Mouse (Mus musculus): ENCODE measurements around the gene Tsen34. TPM values are rescaled to one million over a fixed set of nuclear protein-coding genes. Genes with fewer than 3 reads are reported as not detected.
"Not testable (repeated sequence)": the region's sequence is repeated elsewhere in the genome, so short reads cannot be mapped to it uniquely, and the experiment has no call there.

Gene Tsen34
- polyA plus RNA-seq, 1 experiment from 2014 or later, result 227 TPM

- H3K4me2 ChIP-seq, result peak overlapping the region; percentile 99
- peaks cover 27% of the 10 kb centered on the region for H3K36me3 ChIP-seq
- H3K4me1 ChIP-seq (replicated peaks), result peaks cover 30% of the 10 kb centered on the region
- no peaks in the 10 kb centered on the region for H3K27me3 ChIP-seq
- no peaks in the 10 kb centered on the region for H3K9me3 ChIP-seq
- WGBS, result 65% methylated on average over 4 of the region's 4 CpGs
- no peak for ATAC-seq (ENCODE audit: low read depth)
- H3K27ac ChIP-seq (replicated peaks), result no peak overlapping the region
- H3K9ac ChIP-seq, result peak overlapping the region; percentile 12; the same call in 1 of the 2 replicates
- H3K4me3 ChIP-seq, result 0 out of 2 replicates have a peak overlapping the region, but pooled peaks have one; percentile 8
Measured at GRCm38 (mm10) chr7:3707027-3707426, 14.4 kb downstream of the Tsen34 start.

GRCm38 (mm10) chr7:3707568-3708413 lies 15.1 kb downstream of the Tsen34 start:
- Histone ChIP-seq H3K4me2 (no peak overlapping the region), H3K36me3 (peaks cover 26% of the 10 kb centered on the region), H3K4me3 (no peak overlapping the region), H3K4me1 (replicated peaks) (peaks cover 30% of the 10 kb centered on the region), H3K27me3 (no peaks in the 10 kb centered on the region), H3K27ac (replicated peaks) (no peak overlapping the region), H3K9ac (no peak overlapping the region), H3K9me3 (no peaks in the 10 kb centered on the region)
- no peak for ATAC-seq (ENCODE audit: low read depth)
- WGBS, result 30% methylated on average over 7 of the region's 7 CpGs

DNA sequence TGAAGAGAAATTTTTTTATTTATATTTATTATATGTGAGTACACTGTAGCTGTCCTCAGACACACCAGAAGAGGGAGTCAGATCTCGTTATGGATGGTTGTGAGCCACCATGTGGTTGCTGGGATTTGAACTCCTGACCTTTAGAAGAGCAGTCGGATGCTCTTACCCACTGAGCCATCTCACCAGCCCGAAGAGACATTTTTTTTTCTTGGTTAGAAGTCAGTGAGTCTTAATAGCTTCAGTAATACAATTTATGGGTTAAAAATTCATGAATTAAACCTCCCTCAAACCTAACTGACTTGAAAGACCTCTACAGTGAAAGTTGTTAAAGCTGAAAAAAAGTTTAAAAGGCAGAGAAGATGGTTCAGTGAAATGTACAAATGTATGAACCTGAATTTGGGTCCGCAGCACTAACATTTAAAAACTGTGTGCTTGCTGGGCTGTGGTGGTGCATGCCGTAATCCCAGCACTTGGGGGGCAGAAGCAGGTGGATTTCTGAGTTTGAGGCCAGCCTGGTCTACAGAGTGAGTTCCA lies 15.9 kb downstream of the Tsen34 start:
- ATAC-seq (ENCODE audit: low read depth); H3K9ac ChIP-seq: not testable (repeated sequence)
- WGBS, result 32% methylated on average over 5 of the region's 5 CpGs

DNA sequence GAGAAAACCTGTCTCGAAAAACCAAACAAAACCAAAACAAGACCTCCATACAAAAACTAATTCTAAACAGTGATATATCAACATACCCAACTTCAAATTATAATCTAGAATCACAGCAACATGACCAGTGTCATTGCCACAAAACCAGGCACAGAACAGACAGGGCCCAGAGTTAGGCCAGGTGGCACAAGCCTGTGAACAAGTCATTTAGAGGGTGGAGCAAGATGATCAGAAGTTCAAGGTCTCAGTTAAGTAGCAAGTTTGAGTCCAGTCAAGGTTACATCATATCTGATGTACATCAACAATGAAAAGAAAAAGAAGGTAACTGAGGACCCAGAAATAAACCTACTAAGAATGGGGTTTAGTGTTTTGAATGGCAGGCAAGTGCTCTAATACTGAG lies 16.3 kb downstream of the Tsen34 start:
- H3K36me3 ChIP-seq, result peaks cover 26% of the 10 kb centered on the region
- no peaks in the 10 kb centered on the region for H3K9me3 ChIP-seq
- 67% methylated on average over 1 of the region's 1 CpGs for WGBS
- H3K4me2 ChIP-seq, result no peak overlapping the region
- no peak for ATAC-seq (ENCODE audit: low read depth)
- no peak overlapping the region for H3K27ac ChIP-seq (replicated peaks)
- no peak overlapping the region for H3K9ac ChIP-seq
- H3K27me3 ChIP-seq, result no peaks in the 10 kb centered on the region
- no peak overlapping the region for H3K4me3 ChIP-seq
- H3K4me1 ChIP-seq (replicated peaks), result peaks cover 23% of the 10 kb centered on the region

More for the DNA sequence above, 15.9 kb downstream of the Tsen34 start:
- peaks cover 24% of the 10 kb centered on the region for H3K4me1 ChIP-seq (replicated peaks)
- peaks cover 26% of the 10 kb centered on the region for H3K36me3 ChIP-seq
- H3K4me3 ChIP-seq; H3K27ac ChIP-seq (replicated peaks); H3K9me3 ChIP-seq; H3K27me3 ChIP-seq; H3K4me2 ChIP-seq: not testable (repeated sequence)

- Histone ChIP-seq H3K4me2 (no peak overlapping the region), H3K9me3 (no peaks in the 10 kb centered on the region), H3K9ac (no peak overlapping the region), H3K36me3 (peaks cover 11% of the 10 kb centered on the region), H3K27ac (replicated peaks) (no peak overlapping the region), H3K27me3 (no peaks in the 10 kb centered on the region), H3K4me3 (no peak overlapping the region), H3K4me1 (replicated peaks) (no peaks in the 10 kb centered on the region)
- 43% methylated on average over 5 of the region's 5 CpGs for WGBS
- ATAC-seq (ENCODE audit: low read depth), result no peak
Measured at GRCm38 (mm10) chr7:3712264-3712942, 19.7 kb downstream of the Tsen34 start.

DNA sequence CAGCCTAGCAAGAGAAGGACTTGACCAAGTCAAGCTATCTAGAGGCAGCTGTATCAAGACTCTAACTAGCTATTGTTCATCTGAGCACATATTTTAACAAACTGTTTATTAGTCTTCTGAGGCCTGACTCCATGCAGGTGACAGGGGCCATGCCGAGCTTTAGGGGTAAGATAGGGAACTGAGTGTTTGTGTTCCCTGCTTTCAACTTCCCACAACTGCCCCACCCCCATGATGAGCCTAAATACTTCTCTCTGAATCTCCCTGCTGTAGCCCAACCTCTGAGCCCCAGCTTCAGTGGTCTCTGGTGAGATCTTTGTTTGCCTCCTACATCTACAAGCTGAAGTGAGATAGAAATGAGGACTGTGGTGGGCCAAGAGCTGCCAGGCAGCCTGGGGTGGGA lies 22.6 kb downstream of the Tsen34 start:
- Histone ChIP-seq H3K27ac (replicated peaks) (no peak overlapping the region), H3K36me3 (no peaks in the 10 kb centered on the region), H3K4me2 (no peak overlapping the region), H3K4me3 (no peak overlapping the region), H3K9ac (no peak overlapping the region), H3K4me1 (replicated peaks) (no peaks in the 10 kb centered on the region), H3K27me3 (no peaks in the 10 kb centered on the region), H3K9me3 (no peaks in the 10 kb centered on the region)
- 52% methylated on average over 1 of the region's 1 CpGs for WGBS
- ATAC-seq (ENCODE audit: low read depth), result no peak

DNA sequence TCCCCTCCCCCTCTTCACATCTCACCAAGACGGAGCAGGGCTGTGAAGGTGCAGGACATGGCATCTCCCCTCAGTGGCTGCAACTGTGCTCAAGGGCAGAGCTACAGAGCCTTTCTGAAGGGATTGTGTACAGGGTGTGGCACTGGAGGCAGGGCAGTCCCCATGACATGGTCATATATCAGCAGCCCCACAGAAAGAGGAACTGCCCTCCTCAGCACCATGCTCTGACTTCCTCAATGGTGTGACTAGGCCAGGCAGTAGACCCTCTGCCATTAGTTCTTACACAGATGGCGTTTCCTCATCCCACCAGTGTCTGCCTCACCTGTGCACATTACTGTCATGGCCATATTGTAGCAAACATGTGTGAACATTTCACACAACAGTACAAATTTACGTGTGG lies 27.6 kb downstream of the Tsen34 start, which contains the start of gene Pirb:
Gene Pirb (minus strand): TSS at position 124 of the 400 bp plus-strand sequence.
- H3K27me3 ChIP-seq; H3K27ac ChIP-seq (replicated peaks); H3K36me3 ChIP-seq; H3K9me3 ChIP-seq; H3K4me1 ChIP-seq (replicated peaks); H3K4me3 ChIP-seq; H3K9ac ChIP-seq; H3K4me2 ChIP-seq; ATAC-seq (ENCODE audit: low read depth): not testable (repeated sequence)
- 69% methylated on average over 1 of the region's 3 CpGs for WGBS

- not testable (repeated sequence) for H3K9ac ChIP-seq; H3K4me3 ChIP-seq; H3K9me3 ChIP-seq; H3K4me2 ChIP-seq; H3K27me3 ChIP-seq; H3K27ac ChIP-seq (replicated peaks); ATAC-seq (ENCODE audit: low read depth); H3K4me1 ChIP-seq (replicated peaks); H3K36me3 ChIP-seq
Measured at GRCm38 (mm10) chr7:3725459-3725858, 32.8 kb downstream of the Tsen34 start.

DNA sequence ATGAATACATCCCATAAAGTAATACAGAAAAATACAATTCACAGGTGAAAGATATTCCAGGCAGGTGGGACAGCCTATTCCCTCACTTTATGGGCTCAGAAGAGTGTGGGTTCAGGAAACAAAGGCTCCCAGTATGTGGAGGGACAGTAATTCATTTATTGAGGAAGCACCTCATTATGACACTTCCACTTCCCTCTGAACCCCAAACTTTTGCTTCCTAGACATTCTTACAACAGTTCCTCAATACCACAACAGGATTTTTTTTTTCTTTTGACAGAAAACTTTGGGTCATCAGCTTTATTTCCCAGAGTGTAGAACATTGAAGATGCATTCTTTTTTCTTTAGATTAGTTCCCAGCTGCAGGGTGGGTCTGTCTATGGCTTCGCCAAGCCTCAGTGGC lies 40.0 kb downstream of the Tsen34 start:
- H3K27ac ChIP-seq (replicated peaks); H3K9me3 ChIP-seq; H3K9ac ChIP-seq; H3K4me2 ChIP-seq; H3K27me3 ChIP-seq; ATAC-seq (ENCODE audit: low read depth); H3K4me1 ChIP-seq (replicated peaks); H3K36me3 ChIP-seq; H3K4me3 ChIP-seq: not testable (repeated sequence)
- WGBS, result no CpG with 5 or more reads among the region's 1 CpGs

Small RNA genes within 50 kb of the gene (microRNA-seq; reads per million reads assigned to microRNA genes)
- gene Mir3572, result 1.9 reads per million, percentile 6 among the genes with 10 or more reads in this experiment

Other genes starting within 250 kb of the Tsen34 start
- not detected in 2 replicates for gene Tarm1, start 190.2 kb upstream of the Tsen34 start, polyA plus RNA-seq (2015; fragmentation: Nextera tagmentation; extraction: Ambion mirVana)
- gene Oscar, start 76.7 kb upstream of the Tsen34 start, polyA plus RNA-seq (2015; fragmentation: Nextera tagmentation; extraction: Ambion mirVana), result 0.54 and 0.80 TPM in 2 replicates
- 392 and 462 TPM in 2 replicates for gene Ndufa3, start 75.5 kb upstream of the Tsen34 start, polyA plus RNA-seq (2015; fragmentation: Nextera tagmentation; extraction: Ambion mirVana)
- gene Tfpt, start 62.9 kb upstream of the Tsen34 start, polyA plus RNA-seq (2015; fragmentation: Nextera tagmentation; extraction: Ambion mirVana), result 31.0 and 34.4 TPM in 2 replicates
- gene Prpf31, start 62.9 kb upstream of the Tsen34 start, polyA plus RNA-seq (2015; fragmentation: Nextera tagmentation; extraction: Ambion mirVana), result 98.6 and 100 TPM in 2 replicates
- gene Cnot3, start 47.6 kb upstream of the Tsen34 start, polyA plus RNA-seq (2015; fragmentation: Nextera tagmentation; extraction: Ambion mirVana), result 44.1 and 45.8 TPM in 2 replicates
- 18.0 and 18.7 TPM in 2 replicates for gene Leng1, start 27.0 kb upstream of the Tsen34 start, polyA plus RNA-seq (2015; fragmentation: Nextera tagmentation; extraction: Ambion mirVana)
- 3.6 and 4.4 TPM in 2 replicates for gene Tmc4, start 15.3 kb upstream of the Tsen34 start, polyA plus RNA-seq (2015; fragmentation: Nextera tagmentation; extraction: Ambion mirVana)
- 58.7 and 64.6 TPM in 2 replicates for gene Mboat7, start 660 bp downstream of the Tsen34 start, polyA plus RNA-seq (2015; fragmentation: Nextera tagmentation; extraction: Ambion mirVana)
- 986 and 989 TPM in 2 replicates for gene Rps9, start 11.1 kb downstream of the Tsen34 start, polyA plus RNA-seq (2015; fragmentation: Nextera tagmentation; extraction: Ambion mirVana)
- 0.14 and 0.23 TPM in 2 replicates for gene Pirb, start 27.5 kb downstream of the Tsen34 start, polyA plus RNA-seq (2015; fragmentation: Nextera tagmentation; extraction: Ambion mirVana)
- gene Gm15448, start 132.8 kb downstream of the Tsen34 start, polyA plus RNA-seq (2015; fragmentation: Nextera tagmentation; extraction: Ambion mirVana), result not detected in 2 replicates
- not detected in 2 replicates for gene Pira2, start 152.2 kb downstream of the Tsen34 start, polyA plus RNA-seq (2015; fragmentation: Nextera tagmentation; extraction: Ambion mirVana)
- gene Gm14548, start 205.3 kb downstream of the Tsen34 start, polyA plus RNA-seq (2015; fragmentation: Nextera tagmentation; extraction: Ambion mirVana), result not detected in 2 replicates
- not detected in 2 replicates for gene Lilra6, start 222.6 kb downstream of the Tsen34 start, polyA plus RNA-seq (2015; fragmentation: Nextera tagmentation; extraction: Ambion mirVana)

All from neural tube, embryonic 13.5 days (tissue).